Mouse (Mus musculus): ENCODE data around the gene Lmo3.

DNA sequence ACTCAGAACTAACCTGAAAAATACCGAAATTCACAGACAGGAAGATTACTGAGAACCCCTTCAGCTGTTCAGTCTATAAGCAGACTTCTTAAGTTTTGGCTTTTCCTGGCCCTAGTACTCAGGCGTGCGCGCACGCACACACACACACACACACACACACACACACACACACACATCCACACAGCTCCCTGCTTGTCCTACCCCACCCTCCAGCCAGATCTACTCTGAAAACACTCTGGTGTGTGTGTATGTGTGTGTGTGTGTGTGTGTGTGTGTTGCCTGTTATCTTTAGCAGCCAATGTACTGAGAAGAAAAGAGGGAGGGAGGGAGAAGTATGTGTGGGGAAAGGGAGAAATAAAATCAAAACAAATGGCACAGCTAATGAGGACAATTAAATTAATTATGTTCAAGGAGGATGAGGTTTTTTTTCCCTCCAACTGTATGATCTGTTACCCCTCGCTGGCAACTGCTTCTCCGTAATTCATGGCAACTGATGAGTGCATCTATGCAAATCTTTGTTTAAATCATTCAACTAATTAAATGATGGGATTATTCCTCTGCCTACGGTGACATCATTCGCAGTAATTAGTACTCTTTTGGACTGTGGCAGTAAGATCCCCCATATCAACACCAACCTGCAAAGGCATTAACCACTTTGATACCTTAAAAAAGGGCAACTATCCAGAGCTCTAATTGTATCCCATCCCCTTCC is 157.1 kb downstream of the Lmo3 start:
- TF ChIP-seq CTCF (IDR thresholded peaks at IDR 0.05; ENCODE audit: control insufficient read depth, insufficient read depth, insufficient read length) (no peak), MYOG (IDR thresholded peaks at IDR 0.05; ENCODE audit: control insufficient read depth, extremely low read depth, insufficient read length) (no peak), CEBPB (IDR thresholded peaks at IDR 0.05; ENCODE audit: low read depth) (no peak), MAX (IDR thresholded peaks at IDR 0.05) (no peak), MYOD1 (IDR thresholded peaks at IDR 0.05; ENCODE audit: control insufficient read depth, insufficient read length, low read depth) (no peak)
